Mouse (Mus musculus) forebrain, embryonic 11.5 days (tissue): ENCODE results near the gene Kbtbd4. TPM values are rescaled to one million over a fixed set of nuclear protein-coding genes. Genes with fewer than 3 reads are reported as not detected.
"Not testable (repeated sequence)": the region's sequence is repeated elsewhere in the genome, so short reads cannot be mapped to it uniquely, and the experiment has no call there.

Experiments used
- ATAC-seq: fragments of 200-750 bp; cut with Nextera tagmentation; replicated peaks from 2 replicates; pipeline ENCODE4 v1.8.0; 2017; ENCODE audit warnings: moderate TSS enrichment; ENCODE audit not compliant: low FRiP score
- DNase-seq: peaks from one replicate; pipeline ENCODE4 v3.0.0-alpha.2; 2017; ENCODE audit warnings: low spot score
- H3K27ac ChIP-seq: fragments of 300-500 bp; sonication (generic); 2 replicates; pipeline ENCODE4 v1.5.1; 2014; ENCODE audit warnings: low read depth, low read length
- H3K27me3 ChIP-seq: fragments of 300-500 bp; sonication (generic); 2 replicates; pipeline ENCODE4 v1.6.1; 2014; ENCODE audit warnings: mild to moderate bottlenecking, low read length, mixed read lengths; ENCODE audit not compliant: control insufficient read depth, insufficient read depth
- H3K36me3 ChIP-seq: fragments of 300-500 bp; sonication (generic); 2 replicates; pipeline ENCODE4 v1.6.1; 2014; ENCODE audit warnings: mild to moderate bottlenecking, low read length, moderate library complexity, mixed read lengths; ENCODE audit not compliant: control insufficient read depth, insufficient read depth
- H3K4me1 ChIP-seq: fragments of 300-500 bp; sonication (generic); replicated peaks from 2 replicates; pipeline ENCODE4 v1.6.1; 2014; ENCODE audit warnings: low read length, mixed read lengths; ENCODE audit not compliant: control insufficient read depth, insufficient read depth
- H3K4me2 ChIP-seq: fragments of 300-500 bp; sonication (generic); 2 replicates; pipeline ENCODE4 v1.6.1; 2014; ENCODE audit warnings: low read depth, mild to moderate bottlenecking, low read length, moderate library complexity, mixed read lengths; ENCODE audit not compliant: severe bottlenecking
- H3K4me3 ChIP-seq: fragments of 300-500 bp; sonication (generic); 2 replicates; pipeline ENCODE4 v1.5.1; 2014; ENCODE audit warnings: low read depth, low read length
- H3K9ac ChIP-seq: fragments of 300-500 bp; sonication (generic); 2 replicates; pipeline ENCODE4 v1.6.1; 2014; ENCODE audit warnings: low read length
- H3K9me3 ChIP-seq: fragments of 300-500 bp; sonication (generic); 2 replicates; pipeline ENCODE4 v1.6.1; 2016; ENCODE audit warnings: low read length, mixed read lengths; ENCODE audit not compliant: control insufficient read depth
- WGBS: fragments of 180-500 bp; shearing (Covaris S2); extraction: QIAGEN DNeasy Blood & Tissue Kit; methylation state at CpG from one replicate; pipeline ENCODE4 v1.1.7; 2014; 5-methylcytosine and 5-hydroxymethylcytosine counted together
- polyA plus RNA-seq: library from polyadenylated mRNA; unstranded; fragments of >200 nt; fragmentation: Nextera tagmentation; extraction: Ambion mirVana; gene quantifications from 2 replicates; pipeline ENCODE4 v1.2.1, GENCODE M21; 2014

Kbtbd4 gene
- polyA plus RNA-seq, 1 experiment from 2014 or later: 48.0 TPM

DNA sequence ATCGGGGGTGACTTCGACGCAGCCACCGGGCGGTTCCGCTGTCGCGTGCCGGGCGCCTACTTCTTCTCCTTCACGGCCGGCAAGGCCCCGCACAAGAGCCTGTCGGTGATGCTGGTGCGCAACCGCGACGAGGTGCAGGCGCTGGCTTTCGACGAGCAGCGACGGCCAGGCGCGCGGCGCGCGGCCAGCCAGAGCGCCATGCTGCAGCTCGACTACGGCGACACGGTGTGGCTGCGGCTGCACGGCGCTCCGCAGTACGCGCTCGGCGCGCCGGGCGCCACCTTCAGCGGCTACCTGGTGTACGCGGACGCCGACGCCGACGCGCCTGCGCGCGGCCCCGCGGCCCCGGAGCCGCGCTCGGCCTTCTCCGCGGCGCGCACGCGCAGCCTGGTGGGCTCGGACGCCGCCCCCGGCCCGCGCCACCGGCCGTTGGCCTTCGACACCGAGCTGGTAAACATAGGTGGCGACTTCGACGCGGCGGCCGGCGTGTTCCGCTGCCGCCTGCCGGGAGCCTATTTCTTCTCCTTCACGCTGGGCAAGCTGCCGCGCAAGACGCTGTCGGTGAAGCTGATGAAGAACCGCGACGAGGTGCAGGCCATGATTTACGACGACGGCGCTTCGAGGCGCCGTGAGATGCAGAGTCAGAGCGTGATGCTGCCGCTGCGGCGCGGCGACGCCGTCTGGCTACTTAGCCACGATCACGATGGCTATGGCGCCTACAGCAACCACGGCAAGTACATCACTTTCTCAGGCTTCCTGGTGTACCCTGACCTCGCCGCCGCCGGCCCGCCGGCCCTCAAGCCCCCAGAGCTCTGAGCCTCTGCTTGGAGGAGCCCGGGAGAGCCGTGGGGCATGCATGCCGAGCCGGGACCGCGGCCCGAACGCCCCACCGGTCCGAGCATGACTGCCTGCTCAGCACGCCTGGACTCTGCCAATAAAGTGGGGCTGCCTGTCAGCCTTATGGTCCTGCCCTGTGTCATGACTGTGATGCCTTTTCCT, 14.7 kb upstream of the Kbtbd4 start:
- Histone ChIP-seq H3K36me3 (no peaks in the 10 kb centered on the region; the same call in 1 of the 2 replicates), H3K9me3 (no peaks in the 10 kb centered on the region), H3K4me3 (peak overlapping the region; percentile 42), H3K27me3 (peaks cover 42% of the 10 kb centered on the region), H3K4me2 (peak overlapping the region; percentile 60), H3K9ac (peak overlapping the region; percentile 47), H3K27ac (no peak overlapping the region), H3K4me1 (peaks cover 10% of the 10 kb centered on the region; the same call in 1 of the 2 replicates)
- 5% methylated on average over 120 of the region's 133 CpGs for WGBS
- ATAC-seq (peak; percentile 64), DNase-seq (peak; percentile 79)

DNA sequence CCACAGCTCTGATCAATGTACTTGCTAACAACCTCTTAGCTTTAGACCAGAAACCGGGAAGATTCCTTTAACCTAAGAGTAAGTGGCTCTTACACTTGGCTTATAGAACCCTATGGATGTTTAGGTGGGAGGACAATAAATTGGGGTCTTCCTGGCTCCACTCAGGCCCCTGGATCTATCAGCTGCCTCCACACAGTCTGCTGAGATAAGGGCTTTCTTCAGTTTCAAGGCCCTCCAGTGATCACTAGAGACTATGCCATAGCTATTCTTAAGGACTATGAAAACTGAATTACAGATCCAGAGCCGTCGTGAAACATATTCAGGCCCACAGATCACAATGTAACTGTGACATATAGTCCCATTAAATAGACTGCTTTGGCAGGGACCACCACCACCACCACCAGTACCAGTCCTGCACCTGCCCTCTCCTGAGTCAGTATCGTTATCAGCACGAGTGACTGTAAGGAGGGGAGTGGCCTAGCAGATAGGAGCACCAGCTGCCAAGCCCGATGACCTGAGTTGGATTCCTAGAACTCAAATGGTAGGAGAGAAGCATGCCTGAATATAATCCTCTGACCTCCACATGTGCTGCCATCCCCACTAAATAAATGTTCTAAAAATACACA, 10.8 kb upstream of the Kbtbd4 start:
- Histone ChIP-seq H3K9ac (no peak overlapping the region), H3K36me3 (peaks cover 6% of the 10 kb centered on the region; the same call in 1 of the 2 replicates), H3K4me2 (no peak overlapping the region), H3K27ac (no peak overlapping the region), H3K4me1 (peaks cover 6% of the 10 kb centered on the region; the same call in 1 of the 2 replicates), H3K4me3 (no peak overlapping the region), H3K9me3 (no peaks in the 10 kb centered on the region), H3K27me3 (peaks cover 12% of the 10 kb centered on the region)
- ATAC-seq: no peak
- DNase-seq: no peak
- WGBS: 93% methylated on average over 6 of the region's 6 CpGs

DNA sequence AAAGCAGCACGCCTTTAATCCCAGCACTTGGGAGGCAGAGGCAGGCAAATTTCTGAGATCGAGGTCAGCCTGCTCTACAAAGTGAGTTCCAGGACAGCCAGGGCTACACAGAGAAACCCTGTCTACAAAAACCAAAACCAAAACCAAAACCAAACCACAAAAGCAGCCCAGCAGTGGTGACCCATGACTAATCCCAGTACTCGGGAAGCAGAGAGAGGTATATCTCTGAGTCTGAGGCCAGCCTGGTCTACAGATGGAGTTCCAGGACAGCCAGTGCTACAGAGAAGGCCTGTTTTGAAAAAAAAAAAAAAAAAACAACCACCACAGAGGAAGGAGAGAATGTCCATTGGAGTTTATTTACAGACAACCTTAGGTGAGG, 10.3 kb upstream of the Kbtbd4 start:
- H3K36me3 ChIP-seq, H3K4me1 ChIP-seq, DNase-seq: not testable (repeated sequence)

DNA sequence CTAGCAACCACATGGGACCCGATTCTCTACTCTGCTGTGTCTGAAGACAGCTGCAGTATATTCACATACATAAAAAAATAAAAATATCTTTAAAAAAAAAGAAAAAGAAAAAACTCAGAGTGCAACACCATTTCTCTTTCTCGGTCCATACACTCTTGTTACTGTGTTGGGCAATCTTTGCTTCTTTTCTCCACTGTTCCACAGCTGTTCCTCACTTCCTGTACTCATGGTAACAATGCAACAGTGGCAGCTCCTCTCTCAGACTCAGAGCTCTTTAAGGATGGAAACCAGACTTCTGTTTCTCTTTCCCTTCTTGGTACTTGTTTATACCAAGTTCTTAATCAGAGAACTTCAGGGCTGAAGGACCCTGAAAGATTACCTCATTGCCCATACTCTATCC, 1.1 kb upstream of the Kbtbd4 start:
- Histone ChIP-seq H3K4me1 (peaks cover 13% of the 10 kb centered on the region), H3K27ac (no peak overlapping the region), H3K9ac (peak overlapping the region; percentile 97), H3K4me2 (peak overlapping the region; percentile 54), H3K4me3 (peak overlapping the region; percentile 88), H3K27me3 (no peaks in the 10 kb centered on the region), H3K9me3 (no peaks in the 10 kb centered on the region), H3K36me3 (no peaks in the 10 kb centered on the region; the same call in 1 of the 2 replicates)
- ATAC-seq (no peak), DNase-seq (no peak)
- 91% methylated on average over 2 of the region's 2 CpGs for WGBS

More for the DNA sequence above, 10.3 kb upstream of the Kbtbd4 start:
- not testable (repeated sequence) for H3K4me3 ChIP-seq, ATAC-seq, H3K9me3 ChIP-seq, H3K27me3 ChIP-seq, H3K4me2 ChIP-seq, H3K27ac ChIP-seq, H3K9ac ChIP-seq
- WGBS: 91% methylated on average over 3 of the region's 3 CpGs

DNA sequence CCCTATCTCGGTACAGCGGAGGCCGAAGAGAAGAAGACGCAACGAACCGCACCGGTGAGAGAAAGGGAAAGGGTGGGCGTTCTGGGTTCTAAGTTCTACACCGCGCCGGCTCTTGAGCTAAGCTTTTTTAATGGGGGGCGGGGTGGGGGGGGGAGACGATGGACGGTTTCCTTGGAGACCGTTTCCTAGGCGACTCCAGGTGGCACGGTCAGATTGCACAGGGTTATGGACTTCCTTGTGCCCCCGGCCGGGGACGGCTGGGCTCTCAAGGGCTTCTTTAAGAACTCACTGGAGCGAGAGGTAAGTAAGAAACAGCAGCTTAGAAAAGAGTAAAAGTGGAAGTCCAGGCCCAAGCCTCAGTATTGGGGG, 300 bp downstream of the Kbtbd4 start:
- no peaks in the 10 kb centered on the region for H3K9me3 ChIP-seq
- peak overlapping the region; percentile 97 for H3K9ac ChIP-seq
- H3K27me3 ChIP-seq: no peaks in the 10 kb centered on the region
- ATAC-seq: peak; percentile 83
- H3K4me3 ChIP-seq: peak overlapping the region; percentile 88
- H3K27ac ChIP-seq: peak overlapping the region; percentile 88
- 0% methylated on average over 21 of the region's 21 CpGs for WGBS
- H3K4me1 ChIP-seq: peaks cover 13% of the 10 kb centered on the region
- H3K4me2 ChIP-seq: peak overlapping the region; percentile 54
- no peaks in the 10 kb centered on the region; the same call in 1 of the 2 replicates for H3K36me3 ChIP-seq
- peak; percentile 84 for DNase-seq

DNA sequence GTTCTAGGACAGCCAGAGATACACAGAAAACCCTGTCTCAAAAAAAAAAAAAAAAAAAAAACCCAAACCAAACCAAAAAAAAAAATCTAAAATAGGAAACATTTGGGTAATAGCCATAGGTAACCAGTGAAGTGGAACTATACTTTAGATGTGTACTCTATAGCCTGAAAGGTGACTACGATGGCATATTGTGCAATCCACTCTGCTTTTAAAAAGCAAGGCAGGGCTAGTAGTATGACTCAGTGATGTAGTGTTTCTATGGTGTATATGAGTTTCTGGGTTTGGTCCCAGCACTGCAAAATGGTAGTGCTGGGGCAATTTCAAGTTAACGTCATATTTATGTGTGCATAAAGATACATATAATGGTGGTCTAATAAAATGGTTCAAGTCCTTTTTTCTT, 2.2 kb downstream of the Kbtbd4 start:
- H3K9me3 ChIP-seq: no peaks in the 10 kb centered on the region
- DNase-seq: no peak
- H3K4me1 ChIP-seq: peaks cover 13% of the 10 kb centered on the region
- WGBS: 94% methylated on average over 2 of the region's 2 CpGs
- H3K4me2 ChIP-seq: no peak overlapping the region
- H3K36me3 ChIP-seq: no peaks in the 10 kb centered on the region; the same call in 1 of the 2 replicates
- ATAC-seq: no peak
- H3K9ac ChIP-seq: no peak overlapping the region
- no peaks in the 10 kb centered on the region for H3K27me3 ChIP-seq
- H3K27ac ChIP-seq: no peak overlapping the region
- no peak overlapping the region for H3K4me3 ChIP-seq

DNA sequence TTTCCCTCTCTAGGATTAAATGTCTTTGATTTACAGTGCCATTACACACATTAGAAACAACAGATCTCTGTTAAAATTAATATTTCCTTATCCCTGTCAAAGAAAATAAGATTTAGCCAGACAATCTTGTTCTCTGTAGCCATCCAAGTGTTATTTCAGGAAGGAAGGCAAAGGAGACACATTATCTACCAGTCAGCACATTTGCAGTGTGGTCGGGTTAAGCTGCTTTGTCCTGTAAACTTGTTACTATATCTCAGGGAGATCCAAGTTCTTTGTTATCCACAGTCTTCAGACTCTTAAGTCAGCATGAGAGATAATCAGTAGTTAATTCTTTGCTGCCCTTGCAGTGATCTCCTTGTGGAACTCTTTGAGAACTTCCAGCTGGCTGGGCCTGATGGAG, 6.3 kb downstream of the Kbtbd4 start:
- Histone ChIP-seq H3K9me3 (no peaks in the 10 kb centered on the region), H3K27ac (no peak overlapping the region), H3K4me3 (no peak overlapping the region), H3K9ac (no peak overlapping the region), H3K4me2 (no peak overlapping the region), H3K4me1 (0 out of 2 replicates have a peak, but pooled peaks cover 4% of the 10 kb centered on the region), H3K27me3 (no peaks in the 10 kb centered on the region), H3K36me3 (no peaks in the 10 kb centered on the region; the same call in 1 of the 2 replicates)
- ATAC-seq (no peak), DNase-seq (no peak)
- WGBS: 91% methylated on average over 1 of the region's 1 CpGs

DNA sequence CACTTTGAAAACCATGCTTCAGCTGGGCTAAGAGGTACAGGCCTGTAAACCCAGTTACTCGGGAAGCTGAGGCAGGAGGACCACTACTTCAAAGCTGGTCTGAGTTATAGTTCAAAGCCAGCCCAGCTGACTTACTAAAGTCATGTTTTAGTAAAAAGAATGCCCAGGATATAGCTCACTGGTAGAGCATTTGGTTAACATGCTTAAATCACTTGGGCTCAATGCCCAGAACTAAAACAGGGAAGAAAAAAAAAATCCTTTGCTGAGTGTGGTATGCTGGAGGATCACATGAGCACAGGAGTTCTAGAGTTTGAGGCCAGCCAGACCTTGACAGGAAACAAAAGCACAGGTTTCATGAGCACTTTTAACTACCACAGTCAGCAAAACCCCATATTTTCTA, 7.1 kb downstream of the Kbtbd4 start:
- no peaks in the 10 kb centered on the region; the same call in 1 of the 2 replicates for H3K36me3 ChIP-seq
- 90% methylated on average over 1 of the region's 1 CpGs for WGBS
- no peak overlapping the region for H3K4me3 ChIP-seq
- ATAC-seq (no peak), DNase-seq (no peak)
- no peaks in the 10 kb centered on the region for H3K27me3 ChIP-seq
- no peaks in the 10 kb centered on the region for H3K9me3 ChIP-seq
- no peak overlapping the region for H3K9ac ChIP-seq
- no peak overlapping the region for H3K27ac ChIP-seq
- 0 out of 2 replicates have a peak, but pooled peaks cover 1% of the 10 kb centered on the region for H3K4me1 ChIP-seq
- no peak overlapping the region for H3K4me2 ChIP-seq
